Mouse (Mus musculus): ENCODE measurements around the gene Erg. TPM values are rescaled to one million over a fixed set of nuclear protein-coding genes. Genes with fewer than 3 reads are reported as not detected.

Erg gene
- polyA plus RNA-seq (2012; rRNA removed), result 4.9 and 6.6 TPM in 2 replicates

DNA sequence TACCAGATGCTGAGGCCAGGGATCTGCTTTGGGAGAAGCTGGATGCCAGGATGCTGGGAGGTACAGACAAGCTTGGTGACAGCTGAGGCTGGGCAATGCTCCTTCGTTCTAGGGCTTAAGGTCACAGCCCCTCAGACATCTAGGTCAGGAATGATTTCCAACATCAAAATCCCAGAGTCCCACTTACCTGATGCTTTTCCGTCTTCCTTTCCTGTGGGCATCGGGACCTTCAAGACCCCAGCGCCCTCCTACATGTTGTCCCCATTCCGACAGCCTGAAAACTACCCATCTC is at the start of gene Erg:
Gene Erg, minus strand, starts transcription at position 283 of the 292 bp plus-strand sequence.
- no peak within 1 kb of the TSS for H3K4me3 ChIP-seq (replicated peaks; ENCODE audit: insufficient read depth, low read depth, low read length)
- DNase-seq, result no peak

GRCm38 (mm10) chr16:95631816-95632215 is 45.4 kb upstream of the Erg start:
- no peak overlapping the region for H3K27ac ChIP-seq (ENCODE audit: insufficient read depth, low read length)
- no peaks in the 10 kb centered on the region for H3K4me1 ChIP-seq (ENCODE audit: control insufficient read depth, insufficient read depth, low read length)
- H3K4me3 ChIP-seq (replicated peaks; ENCODE audit: insufficient read depth, low read depth, low read length), result no peak overlapping the region
- no peak for DNase-seq
- no peaks in the 10 kb centered on the region for H3K27me3 ChIP-seq (ENCODE audit: control insufficient read depth, insufficient read depth, low read length)
- 61% methylated on average over 10 of the region's 10 CpGs for WGBS
- no peak for TF ChIP-seq POLR2A (IDR thresholded peaks at IDR 0.05; ENCODE audit: borderline replicate concordance, insufficient read depth, low read length)
- TF ChIP-seq CTCF (IDR thresholded peaks at IDR 0.05; ENCODE audit: borderline replicate concordance, insufficient read depth, low read depth, low read length), result no peak

More for the DNA sequence above, at the start of gene Erg:
- TF ChIP-seq POLR2A (IDR thresholded peaks at IDR 0.05; ENCODE audit: borderline replicate concordance, insufficient read depth, low read length) (no peak), CTCF (IDR thresholded peaks at IDR 0.05; ENCODE audit: borderline replicate concordance, insufficient read depth, low read depth, low read length) (no peak)
- 4% methylated on average over 5 of the region's 5 CpGs for WGBS
- Histone ChIP-seq H3K27ac (ENCODE audit: insufficient read depth, low read length) (no peak within 1 kb of the TSS), H3K4me1 (ENCODE audit: control insufficient read depth, insufficient read depth, low read length) (no peaks in the 10 kb centered on the region), H3K27me3 (ENCODE audit: control insufficient read depth, insufficient read depth, low read length) (no peaks in the 10 kb centered on the region; the same call in 1 of the 2 replicates)

DNA sequence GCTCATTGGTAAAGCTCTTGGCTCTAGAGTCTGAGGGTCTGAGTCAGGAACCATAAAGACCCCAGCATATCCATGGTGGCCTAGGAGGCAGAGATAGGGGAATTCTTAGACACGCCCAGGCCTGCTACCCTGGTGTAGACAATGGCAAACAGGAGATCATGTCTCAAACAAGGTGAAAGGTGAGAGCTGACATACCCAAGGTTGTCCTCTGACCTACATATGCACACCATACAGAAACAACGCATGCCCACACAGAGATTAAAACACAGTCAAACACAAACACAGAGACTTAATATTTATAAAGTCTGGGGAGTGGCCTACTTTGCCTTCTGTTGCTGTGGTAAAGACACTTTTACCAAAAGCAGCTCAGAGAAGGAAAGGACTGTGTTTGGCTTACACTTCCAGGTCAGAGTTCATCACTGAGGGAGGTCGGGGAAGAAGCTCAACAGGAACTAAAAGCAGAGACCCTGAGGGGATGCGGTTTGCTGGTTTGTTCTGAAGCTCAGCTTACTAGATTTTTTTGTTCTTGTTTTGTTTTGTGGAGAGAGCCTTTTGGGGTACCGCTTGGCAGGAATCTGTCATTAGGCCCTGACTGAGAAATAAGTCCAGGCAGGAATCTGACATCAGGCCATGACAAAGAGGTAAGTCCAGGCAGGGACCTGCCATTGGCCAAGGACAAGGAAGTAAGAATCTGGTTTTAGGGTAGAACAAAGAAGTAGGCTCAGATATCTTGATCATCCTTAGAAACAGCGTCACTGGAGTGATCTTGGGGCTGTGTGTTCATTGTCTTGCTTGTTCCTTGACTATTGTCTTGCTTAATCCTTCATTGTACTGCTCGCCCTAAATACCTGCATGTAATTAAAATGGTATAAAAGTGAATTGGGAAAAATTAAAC is 37.7 kb upstream of the Erg start:
- Histone ChIP-seq H3K27ac (ENCODE audit: insufficient read depth, low read length) (no peak overlapping the region), H3K4me3 (replicated peaks; ENCODE audit: insufficient read depth, low read depth, low read length) (no peak overlapping the region), H3K27me3 (ENCODE audit: control insufficient read depth, insufficient read depth, low read length) (no peaks in the 10 kb centered on the region), H3K4me1 (ENCODE audit: control insufficient read depth, insufficient read depth, low read length) (peaks cover 2% of the 10 kb centered on the region; the same call in 1 of the 2 replicates)
- TF ChIP-seq CTCF (IDR thresholded peaks at IDR 0.05; ENCODE audit: borderline replicate concordance, insufficient read depth, low read depth, low read length) (no peak), POLR2A (IDR thresholded peaks at IDR 0.05; ENCODE audit: borderline replicate concordance, insufficient read depth, low read length) (no peak)
- no peak for DNase-seq
- WGBS, result 92% methylated on average over 7 of the region's 7 CpGs

GRCm38 (mm10) chr16:95623056-95623455 is 36.7 kb upstream of the Erg start:
- H3K4me1 ChIP-seq (ENCODE audit: control insufficient read depth, insufficient read depth, low read length), result peaks cover 6% of the 10 kb centered on the region; the same call in 1 of the 2 replicates
- no peak overlapping the region for H3K27ac ChIP-seq (ENCODE audit: insufficient read depth, low read length)
- 77% methylated on average over 4 of the region's 4 CpGs for WGBS
- TF ChIP-seq POLR2A (IDR thresholded peaks at IDR 0.05; ENCODE audit: borderline replicate concordance, insufficient read depth, low read length), result no peak
- no peak for TF ChIP-seq CTCF (IDR thresholded peaks at IDR 0.05; ENCODE audit: borderline replicate concordance, insufficient read depth, low read depth, low read length)
- no peak for DNase-seq
- no peaks in the 10 kb centered on the region for H3K27me3 ChIP-seq (ENCODE audit: control insufficient read depth, insufficient read depth, low read length)
- H3K4me3 ChIP-seq (replicated peaks; ENCODE audit: insufficient read depth, low read depth, low read length), result no peak overlapping the region

- H3K4me3 ChIP-seq (replicated peaks; ENCODE audit: insufficient read depth, low read depth, low read length), result no peak overlapping the region
- no peak for DNase-seq
- H3K27me3 ChIP-seq (ENCODE audit: control insufficient read depth, insufficient read depth, low read length), result no peaks in the 10 kb centered on the region
- WGBS, result 88% methylated on average over 4 of the region's 4 CpGs
- H3K27ac ChIP-seq (ENCODE audit: insufficient read depth, low read length), result no peak overlapping the region
- TF ChIP-seq POLR2A (IDR thresholded peaks at IDR 0.05; ENCODE audit: borderline replicate concordance, insufficient read depth, low read length), result no peak
- no peak for TF ChIP-seq CTCF (IDR thresholded peaks at IDR 0.05; ENCODE audit: borderline replicate concordance, insufficient read depth, low read depth, low read length)
- peaks cover 6% of the 10 kb centered on the region; the same call in 1 of the 2 replicates for H3K4me1 ChIP-seq (ENCODE audit: control insufficient read depth, insufficient read depth, low read length)
Measured at GRCm38 (mm10) chr16:95619859-95620325, 33.5 kb upstream of the Erg start.

DNA sequence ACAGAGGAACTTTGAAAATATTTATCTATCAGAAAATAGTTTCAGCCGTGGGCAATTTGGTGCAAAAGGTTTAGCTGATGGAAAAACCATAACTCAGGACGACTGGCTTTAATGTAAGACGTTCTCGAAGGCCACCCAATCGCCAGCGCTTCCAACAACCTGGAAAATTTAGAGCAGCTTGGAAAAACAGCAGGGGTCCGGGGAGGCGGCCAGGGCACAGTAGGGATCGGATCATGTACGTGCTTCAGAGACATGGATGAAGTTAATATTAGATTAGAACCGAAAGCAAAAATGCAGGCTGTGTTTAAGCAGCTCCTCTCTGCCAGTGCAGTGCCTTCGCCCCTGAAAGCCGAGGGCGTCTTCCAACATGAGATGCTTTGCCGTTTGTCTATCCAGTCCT is 31.8 kb upstream of the Erg start:
- DNase-seq, result peak; percentile 88
- no peaks in the 10 kb centered on the region for H3K27me3 ChIP-seq (ENCODE audit: control insufficient read depth, insufficient read depth, low read length)
- WGBS, result 10% methylated on average over 15 of the region's 15 CpGs
- H3K4me1 ChIP-seq (ENCODE audit: control insufficient read depth, insufficient read depth, low read length), result peaks cover 6% of the 10 kb centered on the region; the same call in 1 of the 2 replicates
- H3K4me3 ChIP-seq (replicated peaks; ENCODE audit: insufficient read depth, low read depth, low read length), result peak overlapping the region; percentile 50
- no peak for TF ChIP-seq POLR2A (IDR thresholded peaks at IDR 0.05; ENCODE audit: borderline replicate concordance, insufficient read depth, low read length)
- TF ChIP-seq CTCF (IDR thresholded peaks at IDR 0.05; ENCODE audit: borderline replicate concordance, insufficient read depth, low read depth, low read length), result no peak
- H3K27ac ChIP-seq (ENCODE audit: insufficient read depth, low read length), result 0 out of 2 replicates have a peak overlapping the region, but pooled peaks have one; percentile 15

- DNase-seq, result no peak
- WGBS, result 61% methylated on average over 6 of the region's 6 CpGs
- Histone ChIP-seq H3K4me1 (ENCODE audit: control insufficient read depth, insufficient read depth, low read length) (peaks cover 6% of the 10 kb centered on the region; the same call in 1 of the 2 replicates), H3K27ac (ENCODE audit: insufficient read depth, low read length) (no peak overlapping the region), H3K4me3 (replicated peaks; ENCODE audit: insufficient read depth, low read depth, low read length) (no peak overlapping the region), H3K27me3 (ENCODE audit: control insufficient read depth, insufficient read depth, low read length) (no peaks in the 10 kb centered on the region)
- no peak for TF ChIP-seq POLR2A (IDR thresholded peaks at IDR 0.05; ENCODE audit: borderline replicate concordance, insufficient read depth, low read length)
- TF ChIP-seq CTCF (IDR thresholded peaks at IDR 0.05; ENCODE audit: borderline replicate concordance, insufficient read depth, low read depth, low read length), result no peak
Measured at GRCm38 (mm10) chr16:95617720-95618119, 31.3 kb upstream of the Erg start.

- peak in 1 of 2 experiments; percentile 35 for DNase-seq
- H3K4me1 ChIP-seq (ENCODE audit: control insufficient read depth, insufficient read depth, low read length), result peaks cover 6% of the 10 kb centered on the region; the same call in 1 of the 2 replicates
- H3K4me3 ChIP-seq (replicated peaks; ENCODE audit: insufficient read depth, low read depth, low read length), result no peak overlapping the region
- no peaks in the 10 kb centered on the region for H3K27me3 ChIP-seq (ENCODE audit: control insufficient read depth, insufficient read depth, low read length)
- WGBS, result 47% methylated on average over 6 of the region's 6 CpGs
- H3K27ac ChIP-seq (ENCODE audit: insufficient read depth, low read length), result no peak overlapping the region
- TF ChIP-seq CTCF (IDR thresholded peaks at IDR 0.05; ENCODE audit: borderline replicate concordance, insufficient read depth, low read depth, low read length) (peak; percentile 66), POLR2A (IDR thresholded peaks at IDR 0.05; ENCODE audit: borderline replicate concordance, insufficient read depth, low read length) (no peak)
Measured at GRCm38 (mm10) chr16:95615579-95615978, 29.2 kb upstream of the Erg start.
